Mouse (Mus musculus): ENCODE data around the gene Nphp4. TPM values are rescaled to one million over a fixed set of nuclear protein-coding genes. Genes with fewer than 3 reads are reported as not detected.

Gene Nphp4
- polyA plus RNA-seq, 1 experiment, result 0.04 TPM

DNA sequence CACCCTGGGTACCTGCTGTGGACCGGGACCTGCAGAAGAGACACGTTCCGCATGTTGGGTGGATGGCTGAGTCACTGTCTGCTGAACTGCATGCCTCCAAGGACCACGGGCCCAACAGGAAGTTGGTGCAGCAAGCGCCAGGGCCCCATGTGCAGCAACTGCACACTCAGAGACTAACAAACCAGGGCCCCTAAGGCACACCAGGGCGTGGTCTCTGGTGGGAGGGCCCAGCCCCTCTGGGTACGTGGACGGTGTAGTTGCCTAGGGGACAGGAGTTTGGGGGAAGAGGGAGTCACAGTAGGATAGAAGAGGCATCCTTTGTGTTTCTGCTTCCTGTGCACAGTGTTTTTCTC, 27.9 kb upstream of the Nphp4 start:
- Histone ChIP-seq H3K4me1 (ENCODE audit: control insufficient read depth) (peaks cover 9% of the 10 kb centered on the region), H3K4me3 (replicated peaks) (peak overlapping the region; percentile 30), H3K27me3 (ENCODE audit: control insufficient read depth) (no peaks in the 10 kb centered on the region), H3K9me3 (ENCODE audit: control insufficient read depth, low read length) (peaks cover 3% of the 10 kb centered on the region), H3K36me3 (ENCODE audit: control insufficient read depth) (no peaks in the 10 kb centered on the region)
- TF ChIP-seq TAL1 (IDR thresholded peaks at IDR 0.05; ENCODE audit: low read length), result no peak
- TF ChIP-seq GATA1 (IDR thresholded peaks at IDR 0.05; ENCODE audit: low read length), result no peak

DNA sequence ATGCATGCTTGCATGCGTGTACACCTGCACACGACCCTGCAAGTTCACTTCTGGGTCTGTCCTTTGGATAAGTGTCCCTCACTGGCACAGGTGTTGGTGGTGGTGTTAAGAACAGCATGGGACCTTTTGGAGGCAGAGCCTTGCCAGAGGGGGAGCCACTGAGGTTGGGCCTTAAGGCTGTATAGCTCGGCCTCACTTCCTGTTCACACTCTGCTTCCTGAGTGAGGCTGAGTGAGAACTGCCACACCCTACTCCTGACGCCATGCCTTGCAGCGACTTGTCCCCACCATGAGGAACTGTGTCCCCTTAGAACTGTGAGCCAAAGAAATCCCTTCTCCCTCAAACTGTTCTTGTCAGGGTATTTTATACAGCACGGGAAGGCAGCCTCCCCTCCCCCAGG, 25.1 kb upstream of the Nphp4 start:
- no peaks in the 10 kb centered on the region for H3K27me3 ChIP-seq (ENCODE audit: control insufficient read depth)
- H3K36me3 ChIP-seq (ENCODE audit: control insufficient read depth), result no peaks in the 10 kb centered on the region
- peaks cover 9% of the 10 kb centered on the region for H3K4me1 ChIP-seq (ENCODE audit: control insufficient read depth)
- TF ChIP-seq TAL1 (IDR thresholded peaks at IDR 0.05; ENCODE audit: low read length), result no peak
- no peak for TF ChIP-seq GATA1 (IDR thresholded peaks at IDR 0.05; ENCODE audit: low read length)
- H3K9me3 ChIP-seq (ENCODE audit: control insufficient read depth, low read length), result peaks cover 3% of the 10 kb centered on the region
- H3K4me3 ChIP-seq (replicated peaks), result no peak overlapping the region

DNA sequence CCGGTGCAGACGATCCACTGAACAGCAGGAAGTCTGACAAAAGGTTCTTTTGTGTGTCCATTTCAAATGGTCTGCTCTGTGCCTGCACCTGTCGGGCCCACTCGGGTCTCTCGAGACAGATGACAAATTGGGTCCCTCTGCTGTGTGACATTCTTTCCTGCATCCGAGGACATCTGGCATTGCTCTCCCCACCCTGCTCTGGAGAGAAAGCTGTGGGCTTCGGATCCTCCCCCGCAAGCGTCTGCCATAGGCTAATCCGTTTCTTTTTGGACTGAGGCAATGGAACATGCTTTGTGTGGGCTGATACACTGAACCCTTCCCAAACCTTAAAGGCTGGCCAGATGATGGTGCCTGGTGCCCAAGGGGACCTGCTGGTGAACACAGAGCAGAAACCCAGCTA, 23.4 kb upstream of the Nphp4 start:
- Histone ChIP-seq H3K36me3 (ENCODE audit: control insufficient read depth) (no peaks in the 10 kb centered on the region), H3K9me3 (ENCODE audit: control insufficient read depth, low read length) (peaks cover 5% of the 10 kb centered on the region), H3K4me1 (ENCODE audit: control insufficient read depth) (peaks cover 6% of the 10 kb centered on the region), H3K27me3 (ENCODE audit: control insufficient read depth) (no peaks in the 10 kb centered on the region), H3K4me3 (replicated peaks) (no peak overlapping the region)
- TF ChIP-seq GATA1 (IDR thresholded peaks at IDR 0.05; ENCODE audit: low read length) (no peak), TAL1 (IDR thresholded peaks at IDR 0.05; ENCODE audit: low read length) (no peak)

DNA sequence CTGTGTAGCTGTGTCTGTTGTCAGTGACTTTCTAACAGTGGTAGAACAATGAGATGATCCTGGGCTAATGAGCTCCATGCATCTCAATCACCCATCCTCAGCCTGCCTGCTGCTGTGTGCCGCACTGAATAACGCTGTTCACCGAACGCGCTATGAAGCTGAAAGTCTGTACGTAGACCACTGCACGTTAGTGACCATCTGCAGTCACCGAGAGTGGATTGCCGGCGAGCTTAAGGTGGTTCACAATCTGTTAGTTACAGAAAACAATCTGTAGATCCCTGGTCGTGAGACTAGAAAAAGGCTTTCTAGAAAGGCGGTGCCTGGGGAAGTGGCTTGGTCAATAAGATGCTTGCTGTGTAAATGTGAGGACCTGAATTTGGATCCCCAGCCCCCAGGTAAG, 22.4 kb upstream of the Nphp4 start:
- Histone ChIP-seq H3K27me3 (ENCODE audit: control insufficient read depth) (no peaks in the 10 kb centered on the region), H3K36me3 (ENCODE audit: control insufficient read depth) (no peaks in the 10 kb centered on the region), H3K9me3 (ENCODE audit: control insufficient read depth, low read length) (peaks cover 7% of the 10 kb centered on the region), H3K4me1 (ENCODE audit: control insufficient read depth) (no peaks in the 10 kb centered on the region), H3K4me3 (replicated peaks) (no peak overlapping the region)
- no peak for TF ChIP-seq TAL1 (IDR thresholded peaks at IDR 0.05; ENCODE audit: low read length)

DNA sequence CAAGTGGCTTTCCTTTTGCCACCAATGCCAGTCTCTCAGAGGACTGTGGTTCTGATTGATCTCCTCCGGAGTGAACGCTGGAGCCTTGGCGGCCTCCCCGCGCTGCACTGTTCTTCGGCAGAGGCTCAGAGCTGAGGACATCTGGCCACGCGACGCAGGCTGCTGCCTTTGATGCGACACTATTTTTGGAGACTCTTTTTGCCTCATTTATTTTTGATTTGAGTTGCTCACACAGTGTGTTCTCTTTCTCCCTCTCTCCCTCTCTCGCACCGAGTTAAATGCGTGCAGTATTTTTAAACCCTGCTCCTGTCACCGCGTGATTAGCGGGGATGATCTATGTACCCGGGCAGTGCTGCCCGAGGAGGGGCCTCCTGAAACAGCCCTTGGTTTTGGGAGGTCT, 19.9 kb upstream of the Nphp4 start:
- Histone ChIP-seq H3K4me3 (replicated peaks) (no peak overlapping the region), H3K27me3 (ENCODE audit: control insufficient read depth) (no peaks in the 10 kb centered on the region), H3K9me3 (ENCODE audit: control insufficient read depth, low read length) (peaks cover 5% of the 10 kb centered on the region; the same call in 1 of the 2 replicates), H3K4me1 (ENCODE audit: control insufficient read depth) (no peaks in the 10 kb centered on the region), H3K36me3 (ENCODE audit: control insufficient read depth) (no peaks in the 10 kb centered on the region)
- TF ChIP-seq GATA1 (IDR thresholded peaks at IDR 0.05; ENCODE audit: low read length) (no peak), TAL1 (IDR thresholded peaks at IDR 0.05; ENCODE audit: low read length) (no peak)

DNA sequence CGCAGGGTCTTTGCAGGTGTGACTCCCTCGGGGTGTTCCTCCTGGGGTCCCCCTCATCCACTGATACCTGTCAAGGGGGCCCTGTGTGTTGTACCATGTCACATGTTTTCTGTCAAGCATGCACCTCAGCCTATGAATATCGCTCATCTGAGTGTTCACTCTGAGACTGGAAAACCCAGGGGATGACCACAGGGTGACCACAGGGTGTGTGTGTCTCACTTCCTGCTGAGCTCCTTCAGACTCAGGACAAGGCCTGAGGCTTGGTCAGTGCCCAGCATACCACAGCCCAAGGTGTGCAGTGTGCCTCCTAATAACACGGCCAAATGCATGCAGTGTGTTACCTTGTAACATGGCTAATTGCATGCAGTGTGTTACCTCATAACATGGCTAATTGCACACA, 18.8 kb upstream of the Nphp4 start:
- peaks cover 5% of the 10 kb centered on the region; the same call in 1 of the 2 replicates for H3K9me3 ChIP-seq (ENCODE audit: control insufficient read depth, low read length)
- H3K36me3 ChIP-seq (ENCODE audit: control insufficient read depth), result no peaks in the 10 kb centered on the region
- TF ChIP-seq TAL1 (IDR thresholded peaks at IDR 0.05; ENCODE audit: low read length) (no peak), GATA1 (IDR thresholded peaks at IDR 0.05; ENCODE audit: low read length) (no peak)
- no peaks in the 10 kb centered on the region for H3K27me3 ChIP-seq (ENCODE audit: control insufficient read depth)
- no peaks in the 10 kb centered on the region for H3K4me1 ChIP-seq (ENCODE audit: control insufficient read depth)
- no peak overlapping the region for H3K4me3 ChIP-seq (replicated peaks)

DNA sequence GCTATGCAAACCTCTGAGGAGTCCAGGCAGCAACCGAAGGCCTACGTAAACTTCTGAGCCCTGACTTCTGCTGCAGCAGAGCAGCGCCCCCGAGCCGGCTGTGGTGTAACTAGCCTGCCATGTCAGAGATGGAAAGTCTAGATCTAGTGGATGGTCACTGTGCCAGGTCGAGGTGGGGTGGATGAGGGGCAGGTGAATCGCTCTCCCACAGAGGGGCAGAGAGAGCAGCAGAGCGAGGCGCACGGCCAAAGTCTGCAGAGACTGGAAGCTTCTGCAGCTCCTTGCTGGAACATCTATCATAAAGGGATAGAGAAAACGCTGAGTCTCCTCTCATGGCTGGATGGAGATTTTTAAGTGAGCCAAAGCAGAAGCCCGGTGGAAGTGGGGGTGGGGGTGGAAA, 14.0 kb upstream of the Nphp4 start:
- TF ChIP-seq GATA1 (IDR thresholded peaks at IDR 0.05; ENCODE audit: low read length) (no peak), TAL1 (IDR thresholded peaks at IDR 0.05; ENCODE audit: low read length) (no peak)
- no peaks in the 10 kb centered on the region for H3K27me3 ChIP-seq (ENCODE audit: control insufficient read depth)
- H3K4me1 ChIP-seq (ENCODE audit: control insufficient read depth), result no peaks in the 10 kb centered on the region
- no peak overlapping the region for H3K4me3 ChIP-seq (replicated peaks)
- H3K36me3 ChIP-seq (ENCODE audit: control insufficient read depth), result no peaks in the 10 kb centered on the region
- peaks cover 5% of the 10 kb centered on the region; the same call in 1 of the 2 replicates for H3K9me3 ChIP-seq (ENCODE audit: control insufficient read depth, low read length)

DNA sequence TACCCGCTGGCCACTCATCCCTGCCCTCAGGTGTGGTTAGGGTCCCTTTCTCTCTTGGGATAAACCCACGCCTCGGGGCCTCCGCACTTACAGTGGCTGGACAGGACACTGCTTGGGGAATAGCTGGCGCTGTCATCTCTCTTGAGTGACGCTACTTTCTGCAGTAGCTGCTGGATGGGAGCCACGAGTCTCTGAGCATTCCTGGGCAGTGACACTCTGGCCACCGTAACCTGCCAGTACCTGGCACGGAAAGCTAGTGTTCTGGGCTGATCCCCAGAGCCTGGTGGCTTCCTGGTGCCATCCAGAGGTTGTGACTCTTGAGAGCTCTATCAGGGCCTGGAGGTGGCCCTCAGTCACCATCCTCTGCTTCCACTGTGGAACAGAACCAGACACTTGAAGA, 13.4 kb upstream of the Nphp4 start:
- Histone ChIP-seq H3K9me3 (ENCODE audit: control insufficient read depth, low read length) (peaks cover 2% of the 10 kb centered on the region; the same call in 1 of the 2 replicates), H3K36me3 (ENCODE audit: control insufficient read depth) (no peaks in the 10 kb centered on the region), H3K27me3 (ENCODE audit: control insufficient read depth) (no peaks in the 10 kb centered on the region), H3K4me3 (replicated peaks) (no peak overlapping the region), H3K4me1 (ENCODE audit: control insufficient read depth) (no peaks in the 10 kb centered on the region)
- TF ChIP-seq TAL1 (IDR thresholded peaks at IDR 0.05; ENCODE audit: low read length) (no peak), GATA1 (IDR thresholded peaks at IDR 0.05; ENCODE audit: low read length) (no peak)

DNA sequence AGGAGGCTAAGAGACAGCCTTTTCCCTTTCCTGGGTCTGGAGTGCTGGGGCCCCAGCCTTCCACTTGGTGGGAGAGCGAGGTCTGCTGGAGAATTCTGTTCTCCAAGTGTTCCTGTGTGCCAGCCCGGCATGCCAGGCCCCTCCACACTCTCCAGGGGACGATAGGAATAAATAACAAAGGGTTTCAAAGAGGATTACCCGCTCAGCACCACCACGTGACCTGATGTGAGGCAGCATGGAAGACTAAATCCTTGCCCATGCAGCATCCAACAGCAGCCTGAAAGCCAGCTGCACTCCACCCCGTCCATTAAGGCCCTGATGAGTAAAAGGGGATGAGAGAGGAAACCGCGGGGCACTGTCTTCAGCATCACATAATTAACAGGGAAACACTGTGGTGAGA, 11.4 kb upstream of the Nphp4 start:
- H3K36me3 ChIP-seq (ENCODE audit: control insufficient read depth), result no peaks in the 10 kb centered on the region
- H3K4me3 ChIP-seq (replicated peaks), result no peak overlapping the region
- no peaks in the 10 kb centered on the region for H3K4me1 ChIP-seq (ENCODE audit: control insufficient read depth)
- no peaks in the 10 kb centered on the region for H3K9me3 ChIP-seq (ENCODE audit: control insufficient read depth, low read length)
- no peak for TF ChIP-seq GATA1 (IDR thresholded peaks at IDR 0.05; ENCODE audit: low read length)
- no peak for TF ChIP-seq TAL1 (IDR thresholded peaks at IDR 0.05; ENCODE audit: low read length)
- no peaks in the 10 kb centered on the region for H3K27me3 ChIP-seq (ENCODE audit: control insufficient read depth)

DNA sequence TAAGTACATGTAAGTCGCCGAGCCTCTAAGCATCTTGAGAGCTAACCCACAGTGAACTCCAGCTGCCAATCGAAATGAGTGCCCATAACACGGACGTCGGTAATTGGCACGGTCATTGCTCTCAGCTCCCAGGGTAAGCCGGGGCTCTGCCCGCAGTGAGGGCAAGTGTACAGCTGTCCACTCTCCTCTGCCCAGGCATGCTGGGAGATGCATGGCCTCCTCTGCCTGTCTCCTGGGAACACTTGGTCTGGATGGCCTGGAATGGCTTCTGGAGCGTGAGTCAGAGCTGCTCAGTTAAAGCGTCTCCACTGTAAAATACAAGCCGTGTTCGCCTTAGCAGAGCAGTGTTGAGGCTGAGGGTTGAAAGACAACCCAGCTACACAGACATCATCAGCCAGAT, 9.9 kb upstream of the Nphp4 start:
- peaks cover 10% of the 10 kb centered on the region for H3K9me3 ChIP-seq (ENCODE audit: control insufficient read depth, low read length)

More for the DNA sequence above, 9.9 kb upstream of the Nphp4 start:
- Histone ChIP-seq H3K27me3 (ENCODE audit: control insufficient read depth) (no peaks in the 10 kb centered on the region), H3K36me3 (ENCODE audit: control insufficient read depth) (no peaks in the 10 kb centered on the region), H3K4me1 (ENCODE audit: control insufficient read depth) (no peaks in the 10 kb centered on the region), H3K4me3 (replicated peaks) (no peak overlapping the region)
- TF ChIP-seq GATA1 (IDR thresholded peaks at IDR 0.05; ENCODE audit: low read length) (no peak), TAL1 (IDR thresholded peaks at IDR 0.05; ENCODE audit: low read length) (no peak)
